Mouse (Mus musculus) hindbrain, embryonic 14.5 days (tissue): ENCODE data around the gene Cyba. TPM values are rescaled to one million over a fixed set of nuclear protein-coding genes. Genes with fewer than 3 reads are reported as not detected.

Experiments used
- ATAC-seq: fragments of 200-750 bp; cut with Nextera tagmentation; 2 replicates; pipeline ENCODE4 v1.8.0; 2017; ENCODE audit warnings: moderate number of reproducible peaks, mild to moderate bottlenecking, moderate TSS enrichment, moderate library complexity; ENCODE audit not compliant: low FRiP score
- DNase-seq: peaks from one replicate; pipeline ENCODE4 v3.0.0-alpha.2; 2015; ENCODE audit warnings: low spot score
- H3K27ac ChIP-seq: fragments of 300-500 bp; sonication (generic); 2 replicates; pipeline ENCODE4 v1.5.1; 2014; ENCODE audit warnings: mild to moderate bottlenecking, moderate library complexity
- H3K27me3 ChIP-seq: fragments of 300-500 bp; sonication (generic); 2 replicates; pipeline ENCODE4 v1.6.1; 2014; ENCODE audit warnings: mild to moderate bottlenecking, low read length, mixed read lengths; ENCODE audit not compliant: control insufficient read depth, insufficient read depth
- H3K36me3 ChIP-seq: fragments of 300-500 bp; sonication (generic); replicated peaks from 2 replicates; pipeline ENCODE4 v1.6.1; 2014; ENCODE audit not compliant: control insufficient read depth, insufficient read depth
- H3K4me1 ChIP-seq: fragments of 300-500 bp; sonication (generic); replicated peaks from 2 replicates; pipeline ENCODE4 v1.6.1; 2014; ENCODE audit warnings: antibody characterized with exemption, low read length, mixed read lengths; ENCODE audit not compliant: control insufficient read depth, insufficient read depth
- H3K4me2 ChIP-seq: fragments of 300-500 bp; sonication (generic); replicated peaks from 2 replicates; pipeline ENCODE4 v1.6.1; 2014; ENCODE audit warnings: mild to moderate bottlenecking, moderate library complexity
- H3K4me3 ChIP-seq: fragments of 300-500 bp; sonication (generic); replicated peaks from 2 replicates; pipeline ENCODE4 v1.5.1; 2014; ENCODE audit warnings: mild to moderate bottlenecking, low read length
- H3K9ac ChIP-seq: fragments of 300-500 bp; sonication (generic); 2 replicates; pipeline ENCODE4 v1.6.1; 2014
- H3K9me3 ChIP-seq: fragments of 300-500 bp; sonication (generic); 2 replicates; pipeline ENCODE4 v1.6.1; 2016; ENCODE audit warnings: low read length; ENCODE audit not compliant: control insufficient read depth
- WGBS: fragments of 180-500 bp; shearing (Covaris S2); extraction: QIAGEN DNeasy Blood & Tissue Kit; methylation state at CpG from one replicate; pipeline ENCODE4 v1.1.7; 2014; 5-methylcytosine and 5-hydroxymethylcytosine counted together
- polyA plus RNA-seq: library from polyadenylated mRNA; unstranded; fragments of >200 nt; fragmentation: Nextera tagmentation; extraction: Ambion mirVana; gene quantifications from 2 replicates; pipeline ENCODE4 v1.2.1, GENCODE M21; 2014

Cyba gene
- polyA plus RNA-seq, 1 experiment from 2014 or later: 44.3 TPM

- DNase-seq: no peak
- 89% methylated on average over 9 of the region's 9 CpGs for WGBS
These were observed 18.4 kb downstream of the Cyba start for GRCm38 (mm10) chr8:122414311-122414710.

GRCm38 (mm10) chr8:122407678-122408077, 25.1 kb downstream of the Cyba start:
- Histone ChIP-seq H3K27me3 (no peaks in the 10 kb centered on the region), H3K36me3 (peaks cover 99% of the 10 kb centered on the region), H3K27ac (no peak overlapping the region), H3K4me3 (no peak overlapping the region), H3K9me3 (no peaks in the 10 kb centered on the region), H3K9ac (no peak overlapping the region), H3K4me2 (no peak overlapping the region), H3K4me1 (no peaks in the 10 kb centered on the region)
- no peak for ATAC-seq
- DNase-seq: no peak
- WGBS: 96% methylated on average over 7 of the region's 7 CpGs

More at GRCm38 (mm10) chr8:122414311-122414710, 18.4 kb downstream of the Cyba start:
- Histone ChIP-seq H3K27me3 (no peaks in the 10 kb centered on the region), H3K4me3 (no peak overlapping the region), H3K9me3 (no peaks in the 10 kb centered on the region), H3K4me1 (no peaks in the 10 kb centered on the region), H3K36me3 (peaks cover 99% of the 10 kb centered on the region), H3K27ac (no peak overlapping the region), H3K4me2 (no peak overlapping the region), H3K9ac (no peak overlapping the region)
- ATAC-seq: no peak

GRCm38 (mm10) chr8:122405146-122405805, 27.5 kb downstream of the Cyba start:
- Histone ChIP-seq H3K4me3 (no peak overlapping the region), H3K27ac (no peak overlapping the region), H3K36me3 (peaks cover 99% of the 10 kb centered on the region), H3K4me2 (no peak overlapping the region), H3K9me3 (no peaks in the 10 kb centered on the region), H3K9ac (no peak overlapping the region), H3K4me1 (no peaks in the 10 kb centered on the region), H3K27me3 (no peaks in the 10 kb centered on the region)
- no peak for ATAC-seq
- WGBS: 91% methylated on average over 9 of the region's 9 CpGs
- no peak for DNase-seq

GRCm38 (mm10) chr8:122398186-122398585, 34.5 kb downstream of the Cyba start:
- 96% methylated on average over 9 of the region's 9 CpGs for WGBS
- DNase-seq: no peak
- peaks cover 84% of the 10 kb centered on the region for H3K36me3 ChIP-seq
- no peak overlapping the region for H3K27ac ChIP-seq
- H3K4me1 ChIP-seq: no peaks in the 10 kb centered on the region
- no peak for ATAC-seq
- no peak overlapping the region for H3K4me3 ChIP-seq
- no peaks in the 10 kb centered on the region for H3K27me3 ChIP-seq
- H3K4me2 ChIP-seq: no peak overlapping the region
- no peaks in the 10 kb centered on the region for H3K9me3 ChIP-seq
- H3K9ac ChIP-seq: no peak overlapping the region

- H3K4me1 ChIP-seq: no peaks in the 10 kb centered on the region
- H3K27ac ChIP-seq: no peak overlapping the region
- 81% methylated on average over 6 of the region's 6 CpGs for WGBS
- H3K27me3 ChIP-seq: no peaks in the 10 kb centered on the region
- H3K4me2 ChIP-seq: no peak overlapping the region
- no peak overlapping the region for H3K4me3 ChIP-seq
- H3K9ac ChIP-seq: no peak overlapping the region
- H3K9me3 ChIP-seq: no peaks in the 10 kb centered on the region
- peaks cover 75% of the 10 kb centered on the region for H3K36me3 ChIP-seq
- ATAC-seq (no peak), DNase-seq (no peak)
These were observed 37.4 kb downstream of the Cyba start for GRCm38 (mm10) chr8:122395291-122395690.

- Histone ChIP-seq H3K36me3 (peaks cover 71% of the 10 kb centered on the region), H3K4me3 (no peak overlapping the region), H3K9ac (no peak overlapping the region), H3K4me1 (no peaks in the 10 kb centered on the region), H3K9me3 (no peaks in the 10 kb centered on the region), H3K27ac (no peak overlapping the region), H3K27me3 (no peaks in the 10 kb centered on the region), H3K4me2 (no peak overlapping the region)
- DNase-seq (no peak), ATAC-seq (no peak)
These were observed 39.0 kb downstream of the Cyba start for GRCm38 (mm10) chr8:122393717-122394116.

GRCm38 (mm10) chr8:122390758-122391157, 42.0 kb downstream of the Cyba start:
- Histone ChIP-seq H3K4me2 (no peak overlapping the region), H3K36me3 (peaks cover 82% of the 10 kb centered on the region), H3K9me3 (no peaks in the 10 kb centered on the region), H3K4me1 (no peaks in the 10 kb centered on the region), H3K4me3 (no peak overlapping the region), H3K27ac (no peak overlapping the region), H3K27me3 (no peaks in the 10 kb centered on the region), H3K9ac (no peak overlapping the region)
- 90% methylated on average over 3 of the region's 3 CpGs for WGBS
- DNase-seq (no peak), ATAC-seq (no peak)

GRCm38 (mm10) chr8:122389357-122389756, 43.4 kb downstream of the Cyba start:
- no peak overlapping the region for H3K4me3 ChIP-seq
- no peaks in the 10 kb centered on the region for H3K9me3 ChIP-seq
- no peaks in the 10 kb centered on the region for H3K27me3 ChIP-seq
- ATAC-seq: no peak
- H3K4me2 ChIP-seq: no peak overlapping the region
- 89% methylated on average over 3 of the region's 3 CpGs for WGBS
- peaks cover 85% of the 10 kb centered on the region for H3K36me3 ChIP-seq
- DNase-seq: no peak
- H3K4me1 ChIP-seq: no peaks in the 10 kb centered on the region
- H3K9ac ChIP-seq: no peak overlapping the region
- no peak overlapping the region for H3K27ac ChIP-seq

GRCm38 (mm10) chr8:122383039-122383438, 49.7 kb downstream of the Cyba start:
- no peaks in the 10 kb centered on the region for H3K27me3 ChIP-seq
- H3K9me3 ChIP-seq: no peaks in the 10 kb centered on the region
- 88% methylated on average over 4 of the region's 4 CpGs for WGBS
- H3K36me3 ChIP-seq: peaks cover 68% of the 10 kb centered on the region
- no peak overlapping the region for H3K4me3 ChIP-seq
- no peak overlapping the region for H3K4me2 ChIP-seq
- peaks cover 3% of the 10 kb centered on the region for H3K4me1 ChIP-seq
- H3K9ac ChIP-seq: no peak overlapping the region
- DNase-seq (no peak), ATAC-seq (no peak; the same call in 1 of the 2 replicates)
- no peak overlapping the region for H3K27ac ChIP-seq
